Mouse (Mus musculus) neural tube, embryonic 10.5 days (tissue): ENCODE results near the gene Mob2.
A peak's percentile ranks its signal among the peaks of the same experiment; 100 is the strongest.

Source experiments
- DNase-seq: peaks from one replicate; pipeline ENCODE4 v3.0.0-alpha.2; 2017; ENCODE audit warnings: low spot score; ENCODE audit errors: extremely low spot score

Mob2 gene

DNA sequence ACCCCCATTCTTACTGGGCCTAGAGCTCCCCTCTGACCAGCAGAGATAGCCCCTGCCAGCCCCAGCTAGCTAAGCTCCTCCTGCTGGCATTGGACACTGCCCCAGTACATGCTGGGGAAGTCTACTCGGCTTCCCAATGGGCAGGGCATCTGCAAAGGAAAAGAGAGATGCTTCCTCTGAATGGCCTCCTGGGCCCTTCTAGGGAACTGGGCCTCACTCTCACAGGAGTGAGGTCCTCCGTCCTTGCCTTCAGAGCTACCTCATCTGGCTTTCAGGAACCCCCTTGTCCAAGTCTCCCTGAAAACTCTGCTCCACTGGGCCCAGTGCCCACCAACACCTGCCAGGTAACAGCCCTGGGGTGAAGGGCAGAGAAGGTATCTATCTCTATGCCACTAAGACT is 20.0 kb upstream of the Mob2 start:
- no peak for DNase-seq

GRCm38 (mm10) chr7:142079365-142079764 is 18.5 kb upstream of the Mob2 start:
- no peak for DNase-seq

GRCm38 (mm10) chr7:142077138-142077537 is 16.3 kb upstream of the Mob2 start:
- DNase-seq = no peak

- DNase-seq = no peak
Measured at GRCm38 (mm10) chr7:142074146-142074886, 13.5 kb upstream of the Mob2 start.

DNA sequence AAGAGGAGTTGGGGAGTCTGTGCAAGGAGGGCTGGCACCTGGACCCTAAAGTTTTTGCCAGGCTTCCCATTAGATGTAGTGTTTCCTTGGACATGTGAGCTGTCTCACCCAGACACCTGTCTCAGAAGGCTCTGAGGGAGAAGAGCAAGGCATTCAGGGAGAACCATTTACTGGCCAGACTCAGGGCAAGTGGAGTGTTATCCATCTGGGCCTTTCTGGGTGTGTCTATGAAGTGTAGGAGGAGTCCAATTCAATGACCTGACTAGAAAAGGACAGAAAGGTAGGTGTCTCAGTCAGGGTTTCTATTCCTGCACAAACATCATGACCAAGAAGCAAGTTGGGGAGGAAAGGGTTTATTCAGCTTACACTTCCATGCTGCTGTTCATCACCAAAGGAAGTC is 10.9 kb upstream of the Mob2 start:
- DNase-seq = no peak

DNA sequence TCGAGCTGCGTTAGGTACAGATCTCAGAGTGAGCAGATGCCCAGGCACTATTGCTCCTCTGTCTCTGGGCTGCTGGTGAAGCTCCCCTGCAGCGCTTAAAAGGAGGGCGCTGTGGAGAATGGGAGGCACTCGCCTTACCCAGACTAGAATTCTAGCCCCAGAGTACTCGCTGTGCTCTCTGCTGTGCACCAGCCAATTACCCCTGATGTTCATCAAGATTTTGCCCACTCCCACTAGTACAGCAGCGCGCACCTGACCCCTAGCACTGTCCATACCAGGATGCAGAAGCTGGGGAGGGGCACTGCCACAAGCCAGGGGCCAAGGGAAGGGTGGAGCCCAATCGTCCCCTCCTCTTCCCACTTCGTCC is 10.3 kb upstream of the Mob2 start:
- no peak for DNase-seq

DNA sequence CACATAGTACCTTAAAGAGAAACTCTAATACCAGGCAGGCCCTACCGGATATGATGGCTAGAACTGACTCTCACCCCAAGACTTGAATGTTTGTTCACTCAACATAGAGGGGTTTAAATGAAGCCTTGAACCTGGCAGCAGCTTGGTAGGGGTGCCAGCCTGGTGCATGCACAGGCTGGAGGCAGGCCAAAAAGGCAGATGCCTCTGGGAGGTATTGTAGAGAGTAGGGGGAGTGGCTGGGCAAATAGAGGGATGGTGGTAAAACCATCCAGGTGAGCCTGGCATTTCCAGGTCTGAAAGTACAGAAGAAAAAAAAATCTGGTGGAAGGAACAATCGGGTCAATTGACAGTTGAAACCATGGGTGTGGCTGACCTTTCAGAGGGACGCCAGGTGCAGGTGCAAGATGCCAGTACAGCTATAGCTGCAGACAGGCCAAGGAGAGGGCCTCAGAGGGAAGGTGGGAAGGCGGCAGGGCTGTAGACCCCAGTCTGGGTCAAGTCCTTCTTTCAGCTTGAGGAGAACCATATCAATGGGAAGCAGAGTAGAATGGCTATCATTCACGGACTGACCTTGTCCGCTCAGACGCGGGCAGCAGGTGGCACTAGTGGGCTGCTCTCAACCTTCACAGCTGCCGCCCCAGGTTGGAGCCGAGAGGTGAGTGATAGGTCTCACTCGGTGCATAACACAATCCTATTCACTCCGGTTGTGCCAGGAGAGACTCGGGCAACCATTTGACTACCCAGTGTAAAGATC is 9.8 kb upstream of the Mob2 start:
- peak; percentile 57 for DNase-seq

GRCm38 (mm10) chr7:142068429-142068828 is 7.6 kb upstream of the Mob2 start:
- DNase-seq = no peak

DNA sequence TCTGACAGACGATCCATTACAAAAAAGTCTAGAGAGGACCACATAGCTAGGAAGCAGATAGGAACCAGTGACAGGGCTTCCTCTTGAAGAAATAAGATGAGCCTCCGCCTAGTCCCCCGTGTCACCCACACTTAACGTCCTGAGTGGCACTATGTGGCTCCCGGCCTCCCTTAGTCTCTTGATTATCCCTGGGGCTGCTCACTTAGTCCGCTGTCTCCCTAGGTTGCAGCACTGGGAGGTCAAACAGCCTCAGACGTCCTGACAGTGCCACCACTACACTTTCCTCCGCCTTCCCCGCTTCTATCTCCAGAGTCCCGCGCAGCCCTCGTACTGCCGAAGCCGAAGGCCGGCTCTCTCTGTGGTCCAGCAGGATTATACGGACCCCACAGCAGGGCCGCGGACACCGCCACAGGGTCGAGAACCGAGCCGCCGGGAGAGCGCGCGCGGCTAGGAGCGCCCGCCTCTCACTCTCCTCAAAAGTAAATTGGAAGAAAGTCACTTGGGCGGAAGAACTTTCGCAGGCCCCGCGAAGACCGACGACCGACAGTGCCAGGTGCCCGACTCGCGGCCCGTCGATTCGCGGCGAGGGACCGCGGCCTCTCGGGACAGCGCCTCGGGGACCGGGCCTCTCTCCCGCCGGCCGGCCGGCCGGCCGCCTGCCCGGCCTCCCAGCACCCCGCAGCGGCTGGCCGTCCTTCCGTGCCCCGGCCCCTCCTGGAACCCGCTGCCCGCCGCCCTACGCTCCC is 507 bp downstream of the Mob2 start:
- peak; percentile 44 for DNase-seq

DNA sequence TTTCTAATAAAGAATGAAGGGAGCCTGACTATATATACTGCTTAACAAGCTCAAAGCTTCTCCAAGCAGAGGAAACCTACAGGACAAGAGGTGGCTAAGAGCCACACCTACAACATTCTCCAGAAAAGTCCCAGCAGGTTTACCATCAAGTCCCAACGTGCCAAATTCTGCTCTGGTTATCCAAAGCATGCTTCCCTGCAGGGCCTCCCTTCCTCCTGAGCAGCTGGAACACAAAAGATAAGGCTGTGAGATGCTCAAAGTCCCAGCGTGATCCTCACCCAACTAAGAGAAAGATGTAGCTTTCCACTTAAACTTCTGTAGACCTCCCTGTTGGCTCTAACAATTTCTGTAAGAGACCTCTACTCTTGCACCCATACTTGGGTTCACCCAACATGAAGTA is 1.8 kb downstream of the Mob2 start:
- DNase-seq = no peak

GRCm38 (mm10) chr7:142057121-142057520 is 3.7 kb downstream of the Mob2 start:
- DNase-seq = no peak

DNA sequence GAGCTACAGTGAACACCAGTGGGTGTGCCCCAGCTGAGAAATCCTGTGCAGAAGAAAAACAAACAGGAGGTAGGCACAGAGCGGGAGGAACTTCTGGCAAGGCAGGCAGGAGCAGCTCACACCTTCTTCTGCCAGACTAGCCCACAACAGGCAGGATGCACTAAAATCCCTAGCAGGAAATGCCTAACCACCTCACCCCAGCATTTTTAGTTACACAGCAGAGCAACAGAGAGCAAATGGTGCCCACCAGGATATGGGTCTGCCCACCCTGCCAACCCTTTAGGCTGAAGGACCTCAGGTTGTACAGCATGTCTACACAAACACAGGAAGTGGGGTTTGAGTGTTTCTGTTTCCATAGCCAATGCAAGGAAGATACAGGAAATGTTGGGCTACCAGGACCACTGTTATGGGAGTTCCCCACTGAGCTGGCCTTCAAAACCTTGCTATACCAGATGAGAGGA is 4.2 kb downstream of the Mob2 start:
- DNase-seq = no peak

DNA sequence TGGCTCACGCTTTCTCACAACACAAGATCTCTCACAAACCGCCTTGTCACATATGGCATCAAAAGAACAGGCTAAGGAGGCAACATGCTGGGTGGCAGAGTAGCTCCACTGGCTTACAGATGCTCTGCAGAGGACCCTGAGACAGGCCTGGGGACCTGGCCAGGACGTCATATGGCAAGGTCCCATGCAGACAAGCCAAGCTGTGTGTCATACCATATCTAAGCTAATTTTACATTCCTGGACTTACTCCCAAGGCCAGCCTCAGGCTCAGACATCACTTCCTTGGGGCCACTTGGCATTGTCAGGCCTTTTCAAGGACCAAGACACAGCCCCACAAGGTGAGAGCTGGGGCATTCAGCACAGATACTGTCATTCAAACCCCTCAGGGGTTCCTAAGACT is 5.4 kb downstream of the Mob2 start:
- no peak for DNase-seq

GRCm38 (mm10) chr7:142050536-142050935 is 10.3 kb downstream of the Mob2 start:
- DNase-seq = no peak

GRCm38 (mm10) chr7:142045932-142046331 is 14.9 kb downstream of the Mob2 start:
- no peak for DNase-seq

DNA sequence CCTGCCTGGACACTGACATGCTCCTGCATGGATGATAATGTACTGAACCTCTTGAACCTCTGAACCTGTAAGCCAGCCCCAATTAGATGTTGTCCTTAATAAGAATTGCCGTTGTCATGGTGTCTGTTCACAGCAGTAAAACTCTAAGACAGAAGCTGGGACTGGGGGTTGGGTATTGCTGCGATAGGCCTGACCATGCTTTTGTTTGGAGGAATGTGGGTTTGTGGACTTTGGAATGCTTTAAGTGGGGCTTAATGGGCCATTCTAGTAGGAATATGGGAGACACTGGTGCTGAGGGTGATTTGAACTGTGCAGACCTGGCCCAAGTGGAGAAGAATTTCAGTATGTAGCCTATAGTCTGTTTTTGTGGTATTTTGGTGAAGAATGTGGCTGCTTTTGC is 15.5 kb downstream of the Mob2 start:
- no peak for DNase-seq

DNA sequence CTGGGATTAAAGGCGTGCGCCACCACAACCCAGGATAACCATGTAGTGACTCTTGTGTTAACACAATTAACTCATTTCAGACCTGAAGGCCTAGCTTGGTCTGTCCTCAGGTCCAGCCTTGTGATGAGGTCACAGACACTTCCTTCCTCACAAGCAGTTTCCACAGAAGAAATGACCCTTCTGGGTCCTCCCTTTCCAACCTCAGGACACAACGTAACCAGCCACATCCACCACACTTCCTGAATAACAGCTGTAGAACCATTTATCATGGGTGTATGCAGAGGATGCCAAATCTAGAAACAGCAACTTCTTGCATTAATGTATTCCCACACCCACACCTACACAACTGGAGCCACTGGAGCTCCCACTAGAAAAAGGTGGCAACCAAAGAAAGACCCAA is 20.1 kb downstream of the Mob2 start:
- no peak for DNase-seq

DNA sequence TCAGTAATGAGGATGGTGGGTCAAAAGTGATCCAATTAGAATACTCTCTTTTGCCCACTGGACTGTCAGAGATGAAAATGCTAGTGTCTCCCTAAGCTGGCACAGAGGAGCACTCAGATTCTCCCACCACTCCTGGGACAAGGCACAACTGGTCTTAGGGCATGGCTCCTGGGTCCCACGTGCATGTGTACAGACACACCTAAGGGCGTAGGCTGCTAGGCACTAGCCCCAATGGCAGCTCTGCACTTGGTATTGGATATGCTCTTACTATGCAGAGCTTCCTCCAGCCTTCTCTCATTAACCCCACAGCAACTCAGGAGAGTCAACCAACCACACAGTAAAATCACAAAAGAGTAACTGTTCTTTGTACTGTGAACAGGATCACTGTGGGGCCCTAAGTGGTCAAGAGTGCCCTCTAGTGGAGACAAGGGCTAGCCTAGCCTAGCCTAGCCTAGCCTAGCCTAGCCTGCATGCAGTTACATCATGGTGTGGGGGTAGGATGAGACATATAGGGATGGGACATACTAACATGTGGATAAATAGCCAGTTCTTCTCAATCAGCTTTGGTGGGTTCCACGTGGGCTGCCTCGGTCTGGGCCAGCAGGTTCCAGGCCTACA is 23.2 kb downstream of the Mob2 start:
- peak; percentile 33 for DNase-seq

DNA sequence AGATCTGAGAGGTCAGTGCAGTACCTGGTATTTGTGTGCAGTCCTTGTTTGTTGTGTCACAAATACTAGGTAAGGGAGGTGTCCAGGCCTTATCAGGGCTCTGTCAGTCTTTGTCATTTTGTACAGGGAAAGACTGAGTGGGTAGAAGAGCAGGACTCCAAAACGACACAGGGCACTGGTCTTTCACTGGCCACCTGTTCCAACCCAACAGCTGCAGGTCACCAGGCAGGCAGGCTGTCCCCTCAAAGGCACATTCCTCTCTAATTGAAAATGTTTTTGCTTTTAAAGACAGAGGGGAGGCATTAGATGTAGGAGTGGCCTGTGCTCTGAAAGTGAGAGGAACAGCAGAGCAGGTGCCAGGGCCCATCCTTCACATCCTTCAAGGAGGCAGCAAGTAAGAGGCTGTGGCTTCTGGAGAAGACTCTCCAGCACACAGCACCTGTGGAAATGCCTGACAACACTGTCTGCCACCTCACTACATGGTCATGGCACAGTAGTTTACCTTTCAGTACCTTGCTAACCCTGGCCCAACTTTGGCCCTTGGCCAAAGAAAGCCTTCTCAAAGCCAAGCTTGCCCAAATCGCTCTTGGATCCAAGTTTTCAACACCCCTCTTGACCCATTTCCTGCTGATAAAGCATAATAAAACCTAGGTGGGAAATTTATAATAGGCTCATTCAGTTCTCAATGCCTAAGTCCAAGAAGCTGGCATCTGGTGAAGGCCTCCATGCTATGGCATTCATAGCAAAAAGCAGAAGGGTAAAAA is 25.6 kb downstream of the Mob2 start:
- no peak for DNase-seq

GRCm38 (mm10) chr7:142034198-142034597 is 26.7 kb downstream of the Mob2 start:
- no peak for DNase-seq

- no peak for DNase-seq
Measured at GRCm38 (mm10) chr7:142030073-142030472, 30.8 kb downstream of the Mob2 start.
